Mouse (Mus musculus) left cerebral cortex, adult 18-20 months (tissue): ENCODE results near the gene Vmn2r106. TPM values are rescaled to one million over a fixed set of nuclear protein-coding genes. Genes with fewer than 3 reads are reported as not detected.

Experiments
- DNase-seq, 2 experiments: peaks; one replicate each; pipeline ENCODE4 v3.0.0; 2021 to 2022; ENCODE audit warnings: low spot score in 2 of 2, mixed read lengths in 1 of 2
- long read RNA-seq, 2 experiments: library from polyadenylated mRNA; stranded (forward); transcript quantifications; one replicate each; pipeline ENCODE4 v2.0.0; 2021
- total RNA-seq, 2 experiments: library from RNA; stranded (reverse); gene quantifications; 2 replicates each; pipeline ENCODE4 v1.2.3; 2021

Gene Vmn2r106
- not detected for total RNA-seq
- long read RNA-seq, experiment 1: 0 reads
- long read RNA-seq, experiment 2: 0 reads

GRCm38 (mm10) chr17:20285453-20285852 is at the start of gene Vmn2r106:
TSS of gene Vmn2r106 (minus strand) at chr17:20285553.
- DNase-seq: no peak

GRCm38 (mm10) chr17:20305790-20306189 is 20.4 kb upstream of the Vmn2r106 start:
- DNase-seq: no peak

GRCm38 (mm10) chr17:20286906-20287305 is 1.6 kb upstream of the Vmn2r106 start:
- DNase-seq: no peak

GRCm38 (mm10) chr17:20255522-20255921 is 29.8 kb downstream of the Vmn2r106 start:
- no peak for DNase-seq

- no peak for DNase-seq
These were observed 50.4 kb downstream of the Vmn2r106 start, which contains the start of gene Vmn2r105 for GRCm38 (mm10) chr17:20234952-20235351. TSS of gene Vmn2r105 (minus strand) at chr17:20235052.

Other genes starting within 250 kb of the Vmn2r106 start
- not detected for gene Vmn2r104, start 237.2 kb downstream of the Vmn2r106 start, total RNA-seq
- not detected for gene Fpr-rs7, start 171.3 kb downstream of the Vmn2r106 start, total RNA-seq
- gene Fpr-rs6, start 102.5 kb downstream of the Vmn2r106 start, total RNA-seq: not detected
- gene Vmn2r105, start 50.5 kb downstream of the Vmn2r106 start, total RNA-seq: not detected
- not detected for gene Vmn2r107, start 59.7 kb upstream of the Vmn2r106 start, total RNA-seq
- gene Vmn1r224, start 128.6 kb upstream of the Vmn2r106 start, total RNA-seq: not detected
- not detected for gene Vmn2r108, start 195.8 kb upstream of the Vmn2r106 start, total RNA-seq
- not detected for gene Vmn1r225, start 212.6 kb upstream of the Vmn2r106 start, total RNA-seq